Mouse (Mus musculus): ENCODE measurements around the gene C77080. TPM values are rescaled to one million over a fixed set of nuclear protein-coding genes. Genes with fewer than 3 reads are reported as not detected.

C77080 gene
- polyA plus RNA-seq, 1 experiment from 2014 or later = 4.3 TPM

DNA sequence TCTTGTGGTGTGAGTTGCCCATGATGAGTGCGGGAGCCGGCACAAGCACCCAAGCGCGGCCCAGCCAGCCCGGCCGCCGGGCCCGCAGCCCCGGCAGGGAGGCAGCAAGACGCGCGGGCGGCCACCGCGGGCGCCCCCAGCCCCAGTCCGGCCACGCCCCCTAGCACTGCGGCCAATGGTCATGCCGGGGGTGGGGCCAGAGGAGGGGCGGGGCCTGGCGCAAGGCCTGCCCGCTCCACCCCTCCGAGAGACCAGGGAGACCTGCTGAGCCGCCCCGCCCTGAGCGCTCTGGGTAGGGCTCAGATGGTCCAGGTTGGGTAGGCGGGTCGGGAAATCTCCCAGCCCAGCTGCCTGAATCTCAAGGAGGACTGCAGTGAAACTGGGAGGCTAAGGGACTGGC, 22.1 kb downstream of the C77080 start:
- Histone ChIP-seq H3K4me1 (ENCODE audit: control insufficient read depth, insufficient read depth, low read length) (peaks cover 13% of the 10 kb centered on the region; the same call in 1 of the 2 replicates), H3K4me2 (ENCODE audit: low read depth) (peak overlapping the region; percentile 94), H3K36me3 (ENCODE audit: control insufficient read depth, insufficient read depth, low read length) (no peaks in the 10 kb centered on the region), H3K27me3 (ENCODE audit: control insufficient read depth, insufficient read depth, low read length) (no peaks in the 10 kb centered on the region), H3K27ac (ENCODE audit: low read depth, low read length) (no peak overlapping the region), H3K4me3 (ENCODE audit: low read depth, low read length) (peak overlapping the region; percentile 81), H3K9me3 (ENCODE audit: control insufficient read depth, low read length) (no peaks in the 10 kb centered on the region), H3K9ac (ENCODE audit: low read length) (peak overlapping the region; percentile 65)
- ATAC-seq (ENCODE audit: insufficient read depth, low FRiP score, low TSS enrichment) = peak; percentile 87
- WGBS = under 1% methylated on average over 26 of the region's 29 CpGs
- peak; percentile 90 for DNase-seq (ENCODE audit: low spot score)

DNA sequence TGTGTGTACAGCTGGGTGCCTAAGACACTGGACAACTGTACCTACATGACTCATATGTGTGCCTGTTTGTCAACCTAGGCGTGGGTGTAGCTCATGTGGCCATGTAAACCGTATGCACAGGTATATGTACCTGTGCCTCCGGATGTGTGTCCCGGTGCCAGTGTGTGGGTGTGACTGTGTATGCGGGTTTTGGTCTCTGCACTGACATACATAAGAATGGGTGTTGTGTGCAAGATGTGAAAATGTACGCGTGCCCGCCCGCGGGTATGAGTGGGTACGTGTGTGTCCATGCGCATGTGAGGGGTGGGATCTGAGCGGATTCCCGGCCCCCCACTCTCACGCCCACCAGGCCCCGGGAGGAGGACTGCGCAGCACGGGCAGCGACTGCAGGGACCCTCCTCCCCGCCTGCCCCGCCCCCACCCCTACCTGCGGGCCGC, 22.6 kb downstream of the C77080 start:
- no peak overlapping the region for H3K27ac ChIP-seq (ENCODE audit: low read depth, low read length)
- H3K36me3 ChIP-seq (ENCODE audit: control insufficient read depth, insufficient read depth, low read length) = no peaks in the 10 kb centered on the region
- WGBS = under 1% methylated on average over 22 of the region's 23 CpGs
- no peaks in the 10 kb centered on the region for H3K9me3 ChIP-seq (ENCODE audit: control insufficient read depth, low read length)
- no peak for DNase-seq (ENCODE audit: low spot score)
- H3K4me3 ChIP-seq (ENCODE audit: low read depth, low read length) = peak overlapping the region; percentile 81
- H3K27me3 ChIP-seq (ENCODE audit: control insufficient read depth, insufficient read depth, low read length) = no peaks in the 10 kb centered on the region
- H3K9ac ChIP-seq (ENCODE audit: low read length) = peak overlapping the region; percentile 65
- H3K4me1 ChIP-seq (ENCODE audit: control insufficient read depth, insufficient read depth, low read length) = peaks cover 13% of the 10 kb centered on the region; the same call in 1 of the 2 replicates
- ATAC-seq (ENCODE audit: insufficient read depth, low FRiP score, low TSS enrichment) = peak; percentile 65
- peak overlapping the region; percentile 94 for H3K4me2 ChIP-seq (ENCODE audit: low read depth)

DNA sequence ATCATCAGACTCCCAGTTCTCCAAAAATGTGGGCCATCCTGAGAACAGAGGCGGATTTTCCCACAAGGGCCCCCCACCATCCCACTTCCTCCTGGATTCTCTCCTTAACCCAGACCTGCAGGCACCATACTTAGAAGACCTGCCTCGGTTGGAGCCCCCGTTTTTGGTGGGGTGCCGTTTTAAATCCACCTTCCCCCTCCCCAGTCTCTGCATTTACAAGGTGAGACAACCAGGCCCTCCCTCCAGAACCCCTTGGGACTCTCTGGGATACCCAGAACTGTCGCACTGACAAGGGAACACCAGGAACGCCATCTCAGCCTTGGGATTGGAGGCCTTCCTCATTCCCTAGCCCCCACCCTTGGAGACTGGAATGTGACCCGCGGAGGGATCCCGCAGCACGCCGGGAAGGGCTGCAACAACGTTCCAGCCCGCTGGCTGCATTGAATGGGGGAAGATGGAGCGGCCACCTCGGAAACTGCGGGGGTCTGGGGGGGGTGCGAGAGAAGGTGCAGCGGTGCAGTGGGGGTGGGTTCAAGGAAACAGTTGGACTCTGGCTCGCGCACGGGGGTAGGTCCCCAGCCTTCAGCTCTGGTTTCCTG, 23.3 kb downstream of the C77080 start:
- 7% methylated on average over 21 of the region's 21 CpGs for WGBS
- Histone ChIP-seq H3K27me3 (ENCODE audit: control insufficient read depth, insufficient read depth, low read length) (no peaks in the 10 kb centered on the region), H3K4me1 (ENCODE audit: control insufficient read depth, insufficient read depth, low read length) (peaks cover 16% of the 10 kb centered on the region; the same call in 1 of the 2 replicates), H3K36me3 (ENCODE audit: control insufficient read depth, insufficient read depth, low read length) (no peaks in the 10 kb centered on the region), H3K27ac (ENCODE audit: low read depth, low read length) (no peak overlapping the region), H3K9me3 (ENCODE audit: control insufficient read depth, low read length) (no peaks in the 10 kb centered on the region), H3K9ac (ENCODE audit: low read length) (peak overlapping the region; percentile 65), H3K4me2 (ENCODE audit: low read depth) (peak overlapping the region; percentile 94), H3K4me3 (ENCODE audit: low read depth, low read length) (peak overlapping the region; percentile 81)
- ATAC-seq (ENCODE audit: insufficient read depth, low FRiP score, low TSS enrichment) (no peak), DNase-seq (ENCODE audit: low spot score) (peak; percentile 64)

DNA sequence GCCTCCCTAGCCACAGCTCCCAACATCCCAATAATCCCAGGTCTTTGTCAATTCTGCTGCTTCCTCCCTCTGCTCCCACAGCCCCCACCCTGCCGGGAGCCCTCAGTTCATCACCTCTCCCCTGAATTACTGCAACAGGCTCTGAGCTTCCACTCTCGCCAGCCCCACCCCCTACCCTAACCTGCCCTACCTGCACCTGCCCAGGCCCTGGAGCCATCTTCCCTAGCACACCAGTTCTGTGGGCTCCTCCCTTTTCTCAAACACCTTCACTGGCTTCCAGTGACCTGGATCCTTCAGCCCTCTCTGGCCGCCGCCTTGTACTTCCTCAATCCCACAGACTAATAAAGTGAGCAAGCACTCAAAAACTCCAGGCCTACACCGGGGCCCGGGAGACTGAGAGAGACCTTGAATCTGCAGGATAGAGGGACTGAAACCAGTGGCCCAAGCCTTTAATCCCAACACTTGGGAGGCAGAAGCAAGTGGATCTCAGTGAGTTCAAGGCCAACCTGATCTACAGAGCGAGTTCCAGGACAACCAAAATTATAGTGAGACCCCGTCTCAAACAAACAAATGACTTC, 24.9 kb downstream of the C77080 start:
- H3K36me3 ChIP-seq (ENCODE audit: control insufficient read depth, insufficient read depth, low read length) = no peaks in the 10 kb centered on the region
- ATAC-seq (ENCODE audit: insufficient read depth, low FRiP score, low TSS enrichment) = no peak
- no peak overlapping the region for H3K9ac ChIP-seq (ENCODE audit: low read length)
- no peak for DNase-seq (ENCODE audit: low spot score)
- H3K4me2 ChIP-seq (ENCODE audit: low read depth) = no peak overlapping the region
- H3K27me3 ChIP-seq (ENCODE audit: control insufficient read depth, insufficient read depth, low read length) = no peaks in the 10 kb centered on the region
- H3K27ac ChIP-seq (ENCODE audit: low read depth, low read length) = no peak overlapping the region
- 87% methylated on average over 8 of the region's 8 CpGs for WGBS
- H3K4me3 ChIP-seq (ENCODE audit: low read depth, low read length) = no peak overlapping the region
- no peaks in the 10 kb centered on the region for H3K9me3 ChIP-seq (ENCODE audit: control insufficient read depth, low read length)
- peaks cover 13% of the 10 kb centered on the region; the same call in 1 of the 2 replicates for H3K4me1 ChIP-seq (ENCODE audit: control insufficient read depth, insufficient read depth, low read length)

DNA sequence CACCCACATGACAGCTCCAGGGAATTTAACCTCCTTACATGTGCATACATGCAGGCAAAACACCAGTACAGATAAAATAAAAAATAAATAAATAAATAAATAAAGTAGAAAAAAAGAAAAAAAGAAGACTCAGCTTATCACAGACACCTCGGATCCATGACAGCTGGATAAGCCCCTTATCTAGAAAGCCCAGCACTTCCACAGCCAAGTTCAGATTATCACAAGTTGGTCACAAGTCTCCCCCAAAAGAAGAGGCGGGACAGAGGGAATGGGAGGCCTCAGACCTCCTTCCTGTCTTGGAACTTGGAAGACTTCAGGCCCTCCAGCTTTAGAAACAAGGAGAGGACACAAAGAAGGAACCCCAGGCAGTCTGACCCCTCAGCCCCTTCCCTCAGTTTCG, 26.1 kb downstream of the C77080 start:
- Histone ChIP-seq H3K9me3 (ENCODE audit: control insufficient read depth, low read length) (no peaks in the 10 kb centered on the region), H3K4me3 (ENCODE audit: low read depth, low read length) (no peak overlapping the region), H3K27me3 (ENCODE audit: control insufficient read depth, insufficient read depth, low read length) (no peaks in the 10 kb centered on the region), H3K36me3 (ENCODE audit: control insufficient read depth, insufficient read depth, low read length) (no peaks in the 10 kb centered on the region), H3K4me1 (ENCODE audit: control insufficient read depth, insufficient read depth, low read length) (peaks cover 13% of the 10 kb centered on the region; the same call in 1 of the 2 replicates), H3K27ac (ENCODE audit: low read depth, low read length) (no peak overlapping the region), H3K4me2 (ENCODE audit: low read depth) (no peak overlapping the region), H3K9ac (ENCODE audit: low read length) (no peak overlapping the region)
- WGBS = 83% methylated on average over 3 of the region's 3 CpGs
- no peak for DNase-seq (ENCODE audit: low spot score)
- no peak for ATAC-seq (ENCODE audit: insufficient read depth, low FRiP score, low TSS enrichment)

DNA sequence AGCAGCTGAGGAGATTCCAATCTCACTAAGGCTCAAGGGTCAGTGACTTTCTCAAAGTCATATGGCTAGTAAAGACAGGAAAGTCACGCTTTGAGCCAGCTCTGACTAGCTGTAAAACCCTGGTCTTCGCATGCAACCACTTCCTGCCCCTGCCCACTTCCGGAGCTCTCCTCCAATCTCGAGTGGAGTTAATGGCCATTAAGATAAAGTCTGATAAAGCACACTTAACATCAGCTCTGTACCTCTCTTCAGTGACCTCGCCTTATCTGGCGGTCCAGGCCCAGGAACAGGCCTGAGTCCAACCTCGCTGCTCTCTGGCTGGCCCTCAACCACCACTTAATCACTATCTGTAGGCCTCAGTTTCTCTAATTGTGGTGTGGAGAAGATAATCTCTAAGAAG, 26.7 kb downstream of the C77080 start:
- no peaks in the 10 kb centered on the region for H3K27me3 ChIP-seq (ENCODE audit: control insufficient read depth, insufficient read depth, low read length)
- H3K4me2 ChIP-seq (ENCODE audit: low read depth) = no peak overlapping the region
- 76% methylated on average over 7 of the region's 7 CpGs for WGBS
- H3K4me3 ChIP-seq (ENCODE audit: low read depth, low read length) = no peak overlapping the region
- H3K9ac ChIP-seq (ENCODE audit: low read length) = no peak overlapping the region
- H3K9me3 ChIP-seq (ENCODE audit: control insufficient read depth, low read length) = no peaks in the 10 kb centered on the region
- H3K36me3 ChIP-seq (ENCODE audit: control insufficient read depth, insufficient read depth, low read length) = no peaks in the 10 kb centered on the region
- peaks cover 13% of the 10 kb centered on the region; the same call in 1 of the 2 replicates for H3K4me1 ChIP-seq (ENCODE audit: control insufficient read depth, insufficient read depth, low read length)
- ATAC-seq (ENCODE audit: insufficient read depth, low FRiP score, low TSS enrichment) (no peak), DNase-seq (ENCODE audit: low spot score) (no peak)
- no peak overlapping the region for H3K27ac ChIP-seq (ENCODE audit: low read depth, low read length)

DNA sequence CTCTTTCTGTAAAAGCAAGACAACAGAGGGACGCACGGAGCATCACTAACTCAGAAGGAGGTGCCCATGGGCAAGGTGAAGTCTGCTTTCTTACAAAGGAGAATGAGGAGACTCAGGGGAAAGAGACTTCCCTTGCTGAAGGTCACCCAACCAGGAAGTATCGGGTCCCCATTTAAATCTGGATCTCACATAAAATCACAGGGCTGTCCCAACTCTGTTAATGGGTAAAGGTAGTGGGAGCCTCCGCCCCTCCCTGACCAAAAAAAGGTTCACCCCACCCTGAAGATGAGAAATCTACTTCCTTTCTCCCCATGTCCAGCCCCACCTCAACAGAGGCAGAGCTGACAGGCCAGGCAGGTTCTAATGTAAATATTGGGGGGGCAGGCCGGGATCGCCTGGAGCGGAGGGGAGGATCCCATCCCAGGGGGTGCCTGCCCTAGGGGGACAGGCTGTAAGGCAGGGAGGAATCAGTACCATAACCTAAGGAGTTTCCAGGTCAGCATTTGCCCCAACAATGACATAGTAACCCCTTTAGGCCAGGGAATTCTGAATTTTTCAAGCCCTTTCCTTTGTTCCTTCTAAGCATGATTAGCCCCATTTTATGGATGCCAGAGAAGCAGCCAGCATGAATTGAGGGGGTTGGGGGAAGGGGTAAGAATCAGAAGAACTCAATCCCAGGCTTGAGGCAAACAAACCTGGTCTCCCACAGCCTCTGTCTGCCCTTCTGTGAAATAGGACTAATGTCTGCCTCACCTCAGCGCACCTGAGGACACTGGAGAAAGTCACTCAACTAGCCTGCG, 28.4 kb downstream of the C77080 start:
- no peak overlapping the region for H3K27ac ChIP-seq (ENCODE audit: low read depth, low read length)
- no peaks in the 10 kb centered on the region for H3K36me3 ChIP-seq (ENCODE audit: control insufficient read depth, insufficient read depth, low read length)
- WGBS = 78% methylated on average over 9 of the region's 9 CpGs

DNA sequence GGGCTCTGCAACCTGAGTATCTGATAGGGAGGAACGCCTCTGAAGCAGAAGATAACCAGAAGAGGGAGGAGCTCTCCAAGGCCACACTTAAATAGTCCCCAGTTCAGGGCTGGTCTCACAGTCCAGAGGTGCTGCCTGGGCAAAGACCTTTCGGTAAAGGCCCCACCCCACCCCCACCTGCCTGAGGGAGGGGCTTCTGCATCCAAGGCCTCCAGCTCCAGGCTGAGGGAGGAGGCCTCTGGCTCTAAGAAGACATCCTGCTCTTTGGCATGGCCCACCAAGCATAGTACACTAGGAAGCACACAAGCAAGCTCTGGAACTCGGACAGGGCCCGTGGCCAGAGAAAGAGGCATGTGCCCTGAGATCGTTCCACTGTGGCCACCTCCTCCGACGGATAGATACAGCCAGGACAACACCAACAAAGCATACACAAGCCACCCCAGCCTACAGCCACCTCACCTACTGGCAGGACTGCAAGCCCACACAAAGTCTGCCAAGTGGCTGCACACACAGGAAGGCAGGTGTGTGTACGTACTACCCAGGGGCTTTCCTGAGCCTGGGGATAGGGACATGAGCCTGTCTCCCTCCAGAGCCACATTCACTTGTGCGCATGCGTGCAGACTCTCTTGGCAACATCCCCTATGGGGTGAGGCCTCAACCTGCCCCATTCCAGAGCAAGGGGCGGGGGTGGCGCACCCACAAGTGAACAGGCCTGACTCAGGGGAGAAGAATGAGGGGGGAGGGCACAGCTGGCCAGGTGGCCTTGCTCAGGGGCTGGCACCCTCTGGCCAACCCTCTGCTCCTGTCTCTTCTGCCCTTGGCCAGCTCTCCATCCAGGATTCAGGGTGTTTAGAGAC, 29.4 kb downstream of the C77080 start:
- peaks cover 20% of the 10 kb centered on the region for H3K4me1 ChIP-seq (ENCODE audit: control insufficient read depth, insufficient read depth, low read length)
- DNase-seq (ENCODE audit: low spot score) = no peak

More for the DNA sequence above, 28.4 kb downstream of the C77080 start:
- no peaks in the 10 kb centered on the region for H3K9me3 ChIP-seq (ENCODE audit: control insufficient read depth, low read length)
- peaks cover 12% of the 10 kb centered on the region for H3K4me1 ChIP-seq (ENCODE audit: control insufficient read depth, insufficient read depth, low read length)
- no peak overlapping the region for H3K4me3 ChIP-seq (ENCODE audit: low read depth, low read length)
- H3K27me3 ChIP-seq (ENCODE audit: control insufficient read depth, insufficient read depth, low read length) = no peaks in the 10 kb centered on the region
- no peak for DNase-seq (ENCODE audit: low spot score)
- no peak for ATAC-seq (ENCODE audit: insufficient read depth, low FRiP score, low TSS enrichment)
- H3K4me2 ChIP-seq (ENCODE audit: low read depth) = no peak overlapping the region
- no peak overlapping the region for H3K9ac ChIP-seq (ENCODE audit: low read length)

More for the DNA sequence above, 29.4 kb downstream of the C77080 start:
- Histone ChIP-seq H3K9me3 (ENCODE audit: control insufficient read depth, low read length) (no peaks in the 10 kb centered on the region), H3K27ac (ENCODE audit: low read depth, low read length) (no peak overlapping the region), H3K4me3 (ENCODE audit: low read depth, low read length) (no peak overlapping the region), H3K27me3 (ENCODE audit: control insufficient read depth, insufficient read depth, low read length) (no peaks in the 10 kb centered on the region), H3K9ac (ENCODE audit: low read length) (no peak overlapping the region), H3K36me3 (ENCODE audit: control insufficient read depth, insufficient read depth, low read length) (no peaks in the 10 kb centered on the region), H3K4me2 (ENCODE audit: low read depth) (no peak overlapping the region)
- WGBS = 70% methylated on average over 12 of the region's 12 CpGs
- ATAC-seq (ENCODE audit: insufficient read depth, low FRiP score, low TSS enrichment) = no peak

Data from neural tube, embryonic 11.5 days (tissue).